ENCODE assay signal across 8 mouse cellular contexts in the genomic region with DNA sequence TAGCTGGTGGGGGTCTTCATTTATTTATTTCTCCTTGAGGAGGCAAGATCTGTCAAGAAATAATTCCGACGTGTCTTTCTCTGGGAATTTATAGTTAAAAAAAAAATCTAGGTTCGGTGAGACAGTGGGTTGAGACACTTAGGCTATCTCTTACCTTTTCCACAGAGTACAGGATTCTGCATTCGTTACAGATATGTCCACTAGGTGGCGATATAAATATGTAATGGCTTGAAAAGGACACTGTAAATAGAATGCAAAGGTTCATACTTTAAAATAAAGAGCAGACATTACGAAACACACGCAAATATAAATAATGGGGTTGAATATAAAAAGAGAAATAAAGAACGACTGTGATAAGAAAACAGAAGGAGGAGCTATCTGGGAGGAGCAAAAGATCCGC.
DNase-seq lines count a peak whose midpoint lies in the region.

No protein-coding gene starts in this region.

- intact Hi-C loops in heart, postnatal 25 days (cut with DNase I): loop anchor here (5.0 kb wide), 1 partner anchor 1497 kb away; no protein-coding TSS in a partner anchor

- peak; percentile 1 for DNase-seq in heart, adult 8-10 months (ENCODE audit: low spot score)
- DNase-seq in heart, postnatal 4 days: no peak
- DNase-seq in 416B (ENCODE audit: low read depth): peak; percentile 26
- peak; percentile 46 for DNase-seq in brain, embryonic 18.5 days (ENCODE audit: low read depth, low spot score)
- peak; percentile 26 for DNase-seq in hindlimb bud, embryonic 11.5 days (ENCODE audit: extremely low spot score, low read depth, low spot score)
- DNase-seq in retina, postnatal 1 day: peak; percentile 64
- no peak for DNase-seq in adrenal gland, postnatal 4 days (ENCODE audit: low spot score in 2 of 2)
- DNase-seq in heart, postnatal 25 days (ENCODE audit: low spot score): no peak

Comparison
In these comparisons a context has a peak if more than half of its experiments do, and no peak if none do; other contexts are left out.
1. DNase-seq: peak in heart, adult 8-10 months (single experiment), 416B (single experiment), brain, embryonic 18.5 days (single experiment), hindlimb bud, embryonic 11.5 days (single experiment) and retina, postnatal 1 day (single experiment); none in heart, postnatal 4 days (single experiment), adrenal gland, postnatal 4 days (0 of 2) and heart, postnatal 25 days (single experiment).